ENCODE assay signal across 8 mouse cellular contexts in genomic region chr17:69383941-69384665, GRCm38 (mm10). TPM values are rescaled to one million over a fixed set of nuclear protein-coding genes. Genes with fewer than 3 reads are reported as not detected.
A peak's percentile ranks its signal among the peaks of the same experiment; 100 is the strongest.
DNase-seq lines count a peak whose midpoint lies in the region; ATAC-seq and TF ChIP-seq lines count a peak whose summit lies in the region.

No protein-coding gene starts in this region.

- H3K36me3 ChIP-seq in heart, embryonic 12.5 days = peaks cover 17% of the 10 kb centered on the region
- H3K36me3 ChIP-seq in kidney, embryonic 16.5 days (ENCODE audit: insufficient read depth, low read length) = peaks cover 21% of the 10 kb centered on the region
- peaks cover 16% of the 10 kb centered on the region; the same call in 1 of the 2 replicates for H3K36me3 ChIP-seq in liver, adult 2 months (ENCODE audit: control insufficient read depth, insufficient read depth, low read length)
- H3K36me3 ChIP-seq in stomach, embryonic 16.5 days (ENCODE audit: control insufficient read depth, insufficient read depth, low read length) = peaks cover 17% of the 10 kb centered on the region

- peak overlapping the region; percentile 95 for H3K4me3 ChIP-seq in heart, embryonic 12.5 days
- H3K4me3 ChIP-seq in kidney, embryonic 16.5 days (ENCODE audit: low read length) = peak overlapping the region; percentile 86
- H3K4me3 ChIP-seq in liver, adult 2 months (ENCODE audit: insufficient read depth, low read depth, low read length) = peak overlapping the region; percentile 96
- peak overlapping the region; percentile 86 for H3K4me3 ChIP-seq in stomach, embryonic 16.5 days (replicated peaks; ENCODE audit: low read length)

- no peak for TF ChIP-seq CTCF in brain, embryonic 14.5 days (IDR thresholded peaks at IDR 0.05; ENCODE audit: borderline replicate concordance, extremely low read depth, insufficient read depth, insufficient read length)
- no peak for TF ChIP-seq CTCF in liver, adult 2 months (IDR thresholded peaks at IDR 0.05; ENCODE audit: low read depth, low read length)

- DNase-seq in CD8-positive naive resting alpha-beta T cell, adult 2 months (ENCODE audit: low read depth in 2 of 2, low spot score in 2 of 2) = peak; percentile 38 to 46
- DNase-seq in brain, embryonic 14.5 days (ENCODE audit: low read depth) = peak; percentile 77
- peak; percentile 50 for DNase-seq in liver, adult 2 months (ENCODE audit: extremely low read depth, low read depth, low spot score)
- DNase-seq in monocyte, adult 2 months (ENCODE audit: low read depth in 1 of 2, low spot score in 2 of 2) = peak; percentile 9 to 16

- peaks cover 14% of the 10 kb centered on the region for H3K4me1 ChIP-seq in heart, embryonic 12.5 days (replicated peaks)
- peaks cover 11% of the 10 kb centered on the region for H3K4me1 ChIP-seq in kidney, embryonic 16.5 days (ENCODE audit: insufficient read depth, low read length)
- H3K4me1 ChIP-seq in liver, adult 2 months (ENCODE audit: control insufficient read depth, insufficient read depth, low read length) = peaks cover 4% of the 10 kb centered on the region; the same call in 1 of the 2 replicates
- peaks cover 15% of the 10 kb centered on the region for H3K4me1 ChIP-seq in stomach, embryonic 16.5 days (ENCODE audit: control insufficient read depth, insufficient read depth, low read length)

- under 1% methylated on average over 37 of the region's 37 CpGs for WGBS in heart, embryonic 12.5 days
- WGBS in kidney, embryonic 16.5 days = under 1% methylated on average over 37 of the region's 37 CpGs
- WGBS in liver, adult 2 months = under 1% methylated on average over 37 of the region's 37 CpGs
- under 1% methylated on average over 37 of the region's 37 CpGs for WGBS in stomach, embryonic 16.5 days

- H3K4me2 ChIP-seq in heart, embryonic 12.5 days = peak overlapping the region; percentile 79
- peak overlapping the region; percentile 68 for H3K4me2 ChIP-seq in kidney, embryonic 16.5 days (replicated peaks; ENCODE audit: low read depth, low read length)
- peak overlapping the region; percentile 59 for H3K4me2 ChIP-seq in stomach, embryonic 16.5 days (ENCODE audit: low read depth, low read length)

- H3K9me3 ChIP-seq in heart, embryonic 12.5 days (replicated peaks) = no peaks in the 10 kb centered on the region
- no peaks in the 10 kb centered on the region for H3K9me3 ChIP-seq in kidney, embryonic 16.5 days (ENCODE audit: low read length)
- H3K9me3 ChIP-seq in stomach, embryonic 16.5 days (replicated peaks; ENCODE audit: control insufficient read depth, low read length) = no peaks in the 10 kb centered on the region

- no peak; the same call in 1 of the 2 replicates for TF ChIP-seq POLR2A in brain, embryonic 14.5 days (IDR thresholded peaks at IDR 0.05; ENCODE audit: borderline replicate concordance, extremely low read depth, insufficient read depth, insufficient read length, poor library complexity, severe bottlenecking)
- TF ChIP-seq POLR2A in liver, adult 2 months (IDR thresholded peaks at IDR 0.05; ENCODE audit: extremely low read depth, insufficient read depth, low read length) = 0 out of 2 replicates have a peak, but pooled peaks have one; percentile 31

- ATAC-seq in erythroblast, adult 5-6 weeks (replicated peaks; ENCODE audit: low FRiP score, poor library complexity, severe bottlenecking) = peak; percentile 54
- ATAC-seq in heart, embryonic 12.5 days (ENCODE audit: insufficient number of reproducible peaks, low FRiP score) = 0 out of 2 replicates have a peak, but pooled peaks have one; percentile 0
- ATAC-seq in kidney, embryonic 16.5 days (ENCODE audit: low FRiP score, low TSS enrichment) = peak; percentile 7; the same call in 1 of the 2 replicates
- no peak for ATAC-seq in stomach, embryonic 16.5 days (ENCODE audit: insufficient read depth, low FRiP score)

- no peaks in the 10 kb centered on the region; the same call in 1 of the 2 replicates for H3K79me2 ChIP-seq in liver, adult 2 months (ENCODE audit: control insufficient read depth, insufficient read depth, low read length)

- H3K27me3 ChIP-seq in heart, embryonic 12.5 days (replicated peaks) = no peaks in the 10 kb centered on the region
- no peaks in the 10 kb centered on the region for H3K27me3 ChIP-seq in kidney, embryonic 16.5 days (ENCODE audit: insufficient read depth, low read length)
- no peaks in the 10 kb centered on the region for H3K27me3 ChIP-seq in liver, adult 2 months (ENCODE audit: control insufficient read depth, insufficient read depth, low read length)
- H3K27me3 ChIP-seq in stomach, embryonic 16.5 days (ENCODE audit: control insufficient read depth, insufficient read depth, low read length) = no peaks in the 10 kb centered on the region

- H3K9ac ChIP-seq in heart, embryonic 12.5 days = peak overlapping the region; percentile 91
- H3K9ac ChIP-seq in kidney, embryonic 16.5 days (replicated peaks; ENCODE audit: low read length) = peak overlapping the region; percentile 98
- peak overlapping the region; percentile 99 for H3K9ac ChIP-seq in liver, adult 2 months (ENCODE audit: low read depth, low read length)
- peak overlapping the region; percentile 95 for H3K9ac ChIP-seq in stomach, embryonic 16.5 days (ENCODE audit: low read length)

- H3K27ac ChIP-seq in heart, embryonic 12.5 days (ENCODE audit: poor library complexity, severe bottlenecking) = peak overlapping the region; percentile 100
- H3K27ac ChIP-seq in kidney, embryonic 16.5 days (ENCODE audit: low read length) = peak overlapping the region; percentile 99
- H3K27ac ChIP-seq in liver, adult 2 months (replicated peaks; ENCODE audit: insufficient read depth, low read depth, low read length) = peak overlapping the region; percentile 98
- peak overlapping the region; percentile 100 for H3K27ac ChIP-seq in stomach, embryonic 16.5 days (ENCODE audit: low read length)

RNA-seq across cellular contexts. Expression of gene Zbtb14, which starts 1.3 kb away (rescaled TPM):
- polyA plus RNA-seq in brain, embryonic 14.5 days (2012; rRNA removed) = 17.5 and 23.1 TPM in 2 replicates
- total RNA-seq in erythroblast, adult 5-6 weeks (2015; ENCODE audit: low replicate concordance) = 6.3 and 6.5 TPM in 2 replicates
- total RNA-seq in erythroblast, adult 5-6 weeks (2017; ENCODE audit: low replicate concordance) = 8.5 and 9.5 TPM in 2 replicates
- polyA plus RNA-seq in heart, embryonic 12.5 days (2016; fragmentation: Nextera tagmentation; extraction: Ambion mirVana) = 15.9 and 16.5 TPM in 2 replicates
- 24.7 and 24.9 TPM in 2 replicates for polyA plus RNA-seq in kidney, embryonic 16.5 days (2015; fragmentation: Nextera tagmentation; extraction: Ambion mirVana)
- 6.1 and 6.4 TPM in 2 replicates for total RNA-seq in liver, adult 2 months (2014; rRNA removed)
- polyA plus RNA-seq in liver, adult 2 months (2012; rRNA removed) = 1.9 and 2.7 TPM in 2 replicates
- polyA plus RNA-seq in stomach, embryonic 16.5 days (2015; fragmentation: Nextera tagmentation; extraction: Ambion mirVana) = 17.1 and 19.3 TPM in 2 replicates

RNA-seq across cellular contexts. Expression of gene Akain1, which starts 55.0 kb away (rescaled TPM):
- 0.19 and 0.33 TPM in 2 replicates for polyA plus RNA-seq in brain, embryonic 14.5 days (2012; rRNA removed)
- total RNA-seq in erythroblast, adult 5-6 weeks (2015; ENCODE audit: low replicate concordance) = not detected in 2 replicates
- not detected in 2 replicates for total RNA-seq in erythroblast, adult 5-6 weeks (2017; ENCODE audit: low replicate concordance)
- not detected in 2 replicates for polyA plus RNA-seq in heart, embryonic 12.5 days (2016; fragmentation: Nextera tagmentation; extraction: Ambion mirVana)
- not detected in 2 replicates for polyA plus RNA-seq in kidney, embryonic 16.5 days (2015; fragmentation: Nextera tagmentation; extraction: Ambion mirVana)
- under 0.01 TPM in 1 of 2 replicates, not detected in the other for total RNA-seq in liver, adult 2 months (2014; rRNA removed)
- polyA plus RNA-seq in liver, adult 2 months (2012; rRNA removed) = not detected in 2 replicates
- polyA plus RNA-seq in stomach, embryonic 16.5 days (2015; fragmentation: Nextera tagmentation; extraction: Ambion mirVana) = not detected in 2 replicates

Comparison
In these comparisons a context has a peak if more than half of its experiments do, and no peak if none do; other contexts are left out.
1. DNase-seq: peak in every context shown above with its lines; median percentile 77 in brain, embryonic 14.5 days; 50 in liver, adult 2 months; 42 in CD8-positive naive resting alpha-beta T cell, adult 2 months; 12 in monocyte, adult 2 months.